Mouse (Mus musculus) midbrain, embryonic 16.5 days (tissue): ENCODE data around the gene Gm3383. TPM values are rescaled to one million over a fixed set of nuclear protein-coding genes. Genes with fewer than 3 reads are reported as not detected.
A peak's percentile ranks its signal among the peaks of the same experiment; 100 is the strongest.
"Not testable (repeated sequence)": the region's sequence is repeated elsewhere in the genome, so short reads cannot be mapped to it uniquely, and the experiment has no call there.

Experiments used
- ATAC-seq: fragments of 200-750 bp; cut with Nextera tagmentation; 2 replicates; pipeline ENCODE4 v1.8.0; 2017; ENCODE audit warnings: moderate TSS enrichment
- H3K27ac ChIP-seq: fragments of 300-500 bp; sonication (generic); 2 replicates; pipeline ENCODE4 v1.5.1; 2014; ENCODE audit warnings: mild to moderate bottlenecking, low read length, mixed read lengths
- H3K27me3 ChIP-seq: fragments of 300-500 bp; sonication (generic); 2 replicates; pipeline ENCODE4 v1.6.1; 2014; ENCODE audit warnings: low read depth, low read length, mixed read lengths; ENCODE audit not compliant: control insufficient read depth, insufficient read depth
- H3K36me3 ChIP-seq: fragments of 300-500 bp; sonication (generic); 2 replicates; pipeline ENCODE4 v1.6.1; 2014; ENCODE audit warnings: mild to moderate bottlenecking, low read length, moderate library complexity, mixed read lengths; ENCODE audit not compliant: control insufficient read depth, insufficient read depth
- H3K4me1 ChIP-seq: fragments of 300-500 bp; sonication (generic); 2 replicates; pipeline ENCODE4 v1.6.1; 2014; ENCODE audit warnings: mild to moderate bottlenecking, low read length, mixed read lengths; ENCODE audit not compliant: control insufficient read depth, insufficient read depth
- H3K4me2 ChIP-seq: fragments of 300-500 bp; sonication (generic); 2 replicates; pipeline ENCODE4 v1.6.1; 2014; ENCODE audit warnings: mild to moderate bottlenecking, low read length, mixed read lengths
- H3K4me3 ChIP-seq: fragments of 300-500 bp; sonication (generic); 2 replicates; pipeline ENCODE4 v1.5.1; 2014; ENCODE audit warnings: low read depth, mild to moderate bottlenecking, low read length, moderate library complexity, mixed read lengths
- H3K9ac ChIP-seq: fragments of 300-500 bp; sonication (generic); 2 replicates; pipeline ENCODE4 v1.6.1; 2014; ENCODE audit warnings: low read depth, low read length, mixed read lengths
- H3K9me3 ChIP-seq: fragments of 300-500 bp; sonication (generic); replicated peaks from 2 replicates; pipeline ENCODE4 v1.6.1; 2014; ENCODE audit warnings: mild to moderate bottlenecking, low read length, mixed read lengths; ENCODE audit not compliant: control insufficient read depth, poor library complexity, severe bottlenecking
- WGBS: fragments of 180-500 bp; shearing (Covaris S2); extraction: QIAGEN DNeasy Blood & Tissue Kit; methylation state at CpG from one replicate; pipeline ENCODE4 v1.1.7; 2014; 5-methylcytosine and 5-hydroxymethylcytosine counted together
- polyA plus RNA-seq: library from polyadenylated mRNA; unstranded; fragments of >200 nt; fragmentation: Nextera tagmentation; extraction: Ambion mirVana; gene quantifications from 2 replicates; pipeline ENCODE4 v1.2.1, GENCODE M21; 2015

Gene Gm3383
- polyA plus RNA-seq = 4.6 and 6.3 TPM in 2 replicates

- no CpG with 5 or more reads among the region's 3 CpGs for WGBS
- H3K9me3 ChIP-seq, H3K27me3 ChIP-seq, H3K4me1 ChIP-seq, H3K27ac ChIP-seq, ATAC-seq, H3K9ac ChIP-seq, H3K4me3 ChIP-seq, H3K36me3 ChIP-seq, H3K4me2 ChIP-seq: not testable (repeated sequence)
These were observed at the start of gene Gm3383 for GRCm38 (mm10) chr14:5807882-5808281. Gm3383 (minus strand) TSS chr14:5807982.

- ATAC-seq, H3K9ac ChIP-seq, H3K4me1 ChIP-seq, H3K4me2 ChIP-seq, H3K36me3 ChIP-seq, H3K4me3 ChIP-seq, H3K27ac ChIP-seq, H3K27me3 ChIP-seq, H3K9me3 ChIP-seq: not testable (repeated sequence)
- 89% methylated on average over 3 of the region's 3 CpGs for WGBS
These were observed 48.1 kb upstream of the Gm3383 start for GRCm38 (mm10) chr14:5855911-5856310.

GRCm38 (mm10) chr14:5830229-5830628, 22.4 kb upstream of the Gm3383 start, which contains the start of gene Gm3424:
Gm3424 (minus strand) TSS chr14:5830329.
- not testable (repeated sequence) for H3K27ac ChIP-seq, H3K27me3 ChIP-seq, ATAC-seq, H3K36me3 ChIP-seq, H3K4me1 ChIP-seq, H3K9me3 ChIP-seq, H3K4me3 ChIP-seq, H3K4me2 ChIP-seq, H3K9ac ChIP-seq
- no CpG with 5 or more reads among the region's 3 CpGs for WGBS

GRCm38 (mm10) chr14:5812699-5813356, 5.0 kb upstream of the Gm3383 start:
- not testable (repeated sequence) for H3K9me3 ChIP-seq, H3K27me3 ChIP-seq, H3K4me2 ChIP-seq, H3K27ac ChIP-seq, H3K4me3 ChIP-seq, H3K9ac ChIP-seq, H3K4me1 ChIP-seq, H3K36me3 ChIP-seq
- no CpG with 5 or more reads among the region's 47 CpGs for WGBS
- peak; percentile 89 for ATAC-seq

GRCm38 (mm10) chr14:5741477-5741876, 66.3 kb downstream of the Gm3383 start, which contains the start of gene Gm3373:
Gm3373 (minus strand) TSS chr14:5741577.
- H3K27ac ChIP-seq, H3K36me3 ChIP-seq, H3K9ac ChIP-seq, H3K27me3 ChIP-seq, H3K4me1 ChIP-seq, H3K4me3 ChIP-seq, H3K4me2 ChIP-seq, ATAC-seq, H3K9me3 ChIP-seq: not testable (repeated sequence)
- WGBS = no CpG with 5 or more reads among the region's 37 CpGs

- ATAC-seq, H3K4me3 ChIP-seq, H3K27ac ChIP-seq, H3K4me2 ChIP-seq, H3K36me3 ChIP-seq, H3K27me3 ChIP-seq, H3K9ac ChIP-seq, H3K4me1 ChIP-seq, H3K9me3 ChIP-seq: not testable (repeated sequence)
- WGBS = no CpG with 5 or more reads among the region's 2 CpGs
These were observed 120.4 kb downstream of the Gm3383 start, which contains the start of gene Gm9603 for GRCm38 (mm10) chr14:5687357-5687756. Gm9603 (minus strand) TSS chr14:5687457.

- no CpG with 5 or more reads among the region's 1 CpGs for WGBS
These were observed 174.9 kb downstream of the Gm3383 start, which contains the start of gene Gm8265 for GRCm38 (mm10) chr14:5632928-5633327. Gm8265 (minus strand) TSS chr14:5633028.

More at GRCm38 (mm10) chr14:5632928-5633327, 174.9 kb downstream of the Gm3383 start, which contains the start of gene Gm8265:
- H3K9ac ChIP-seq, H3K4me3 ChIP-seq, H3K4me1 ChIP-seq, H3K27ac ChIP-seq, H3K36me3 ChIP-seq, H3K27me3 ChIP-seq, ATAC-seq, H3K4me2 ChIP-seq, H3K9me3 ChIP-seq: not testable (repeated sequence)

Other genes with a start within 250 kb of the Gm3383 start
- not detected in 2 replicates for gene Gm8265, start 175.0 kb downstream of the Gm3383 start, polyA plus RNA-seq
- not detected in 2 replicates for gene Gm9603, start 120.5 kb downstream of the Gm3383 start, polyA plus RNA-seq
- gene Gm3373, start 66.4 kb downstream of the Gm3383 start, polyA plus RNA-seq = 1.4 TPM in 1 of 2 replicates, not detected in the other
- gene Gm3424, start 22.3 kb upstream of the Gm3383 start, polyA plus RNA-seq = not detected in 2 replicates
- 1.3 and 1.5 TPM in 2 replicates for gene Gm8237, start 72.4 kb upstream of the Gm3383 start, polyA plus RNA-seq
- gene Gm3248, start 153.8 kb upstream of the Gm3383 start, polyA plus RNA-seq = 4.6 and 5.0 TPM in 2 replicates
- 0.13 TPM in 1 of 2 replicates, not detected in the other for gene Gm3453, start 171.2 kb upstream of the Gm3383 start, polyA plus RNA-seq